8 mouse cellular contexts compared by ENCODE assay signal in the genomic region with DNA sequence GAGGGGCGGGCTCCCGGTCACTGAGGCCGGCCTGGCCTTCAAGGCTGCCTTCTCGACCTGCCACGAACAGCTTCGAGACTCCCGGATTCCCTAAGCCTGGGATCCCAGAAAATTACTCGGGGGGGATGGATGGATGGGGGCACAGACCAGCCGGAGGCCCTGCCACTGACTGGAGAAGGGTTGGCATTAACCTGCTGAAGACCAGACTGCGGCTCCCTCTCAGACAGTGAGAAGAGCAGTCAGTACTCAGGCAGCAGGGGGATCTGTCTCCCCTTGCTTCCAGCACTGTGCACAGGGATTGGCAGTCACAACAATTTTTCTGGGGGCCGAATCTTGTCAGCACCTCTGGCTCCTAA. TPM values are rescaled to one million over a fixed set of nuclear protein-coding genes. Genes with fewer than 3 reads are reported as not detected.
A peak's percentile ranks its signal among the peaks of the same experiment; 100 is the strongest.
DNase-seq lines count a peak whose midpoint lies in the region; ATAC-seq and TF ChIP-seq lines count a peak whose summit lies in the region.

No protein-coding gene starts in this region.

- H3K4me1 ChIP-seq in kidney, embryonic 15.5 days, result peaks cover 16% of the 10 kb centered on the region
- no peaks in the 10 kb centered on the region for H3K4me1 ChIP-seq in embryonic facial prominence, embryonic 11.5 days (ENCODE audit: control insufficient read depth, insufficient read depth, low read length)
- peaks cover 10% of the 10 kb centered on the region for H3K4me1 ChIP-seq in hindbrain, embryonic 16.5 days (ENCODE audit: control insufficient read depth, insufficient read depth, low read depth, low read length)
- peaks cover 4% of the 10 kb centered on the region for H3K4me1 ChIP-seq in midbrain, postnatal 0 days (ENCODE audit: insufficient read depth, low read length)

- H3K9me3 ChIP-seq in kidney, embryonic 15.5 days (replicated peaks), result no peaks in the 10 kb centered on the region
- no peaks in the 10 kb centered on the region for H3K9me3 ChIP-seq in embryonic facial prominence, embryonic 11.5 days (replicated peaks; ENCODE audit: control insufficient read depth, low read length)
- no peaks in the 10 kb centered on the region for H3K9me3 ChIP-seq in hindbrain, embryonic 16.5 days (ENCODE audit: control insufficient read depth, low read length)
- H3K9me3 ChIP-seq in midbrain, postnatal 0 days (ENCODE audit: low read length), result no peaks in the 10 kb centered on the region

- H3K27ac ChIP-seq in kidney, embryonic 15.5 days, result peak overlapping the region; percentile 82
- 0 out of 2 replicates have a peak overlapping the region, but pooled peaks have one; percentile 1 for H3K27ac ChIP-seq in embryonic facial prominence, embryonic 11.5 days (replicated peaks; ENCODE audit: low read depth, low read length)
- H3K27ac ChIP-seq in hindbrain, embryonic 16.5 days (ENCODE audit: low read depth, low read length), result peak overlapping the region; percentile 80
- H3K27ac ChIP-seq in midbrain, postnatal 0 days (ENCODE audit: low read depth, low read length), result peak overlapping the region; percentile 90

- peak overlapping the region; percentile 79 for H3K4me3 ChIP-seq in kidney, embryonic 15.5 days (replicated peaks)
- H3K4me3 ChIP-seq in embryonic facial prominence, embryonic 11.5 days (ENCODE audit: low read depth, low read length), result peak overlapping the region; percentile 75
- H3K4me3 ChIP-seq in hindbrain, embryonic 16.5 days (ENCODE audit: low read length), result peak overlapping the region; percentile 72
- H3K4me3 ChIP-seq in midbrain, postnatal 0 days (ENCODE audit: low read depth, low read length), result peak overlapping the region; percentile 76

- WGBS in kidney, embryonic 15.5 days, result 8% methylated on average over 11 of the region's 11 CpGs
- WGBS in embryonic facial prominence, embryonic 11.5 days, result 11% methylated on average over 11 of the region's 11 CpGs
- 9% methylated on average over 11 of the region's 11 CpGs for WGBS in hindbrain, embryonic 16.5 days
- 5% methylated on average over 11 of the region's 11 CpGs for WGBS in midbrain, postnatal 0 days

- no peak for DNase-seq in kidney, adult 11 months
- DNase-seq in embryonic facial prominence, embryonic 11.5 days (ENCODE audit: low spot score), result no peak
- DNase-seq in midbrain, postnatal 0 days (ENCODE audit: low spot score), result peak; percentile 41
- no peak for DNase-seq in thymus, postnatal 25 days
- no peak for DNase-seq in adrenal gland, postnatal 36 days
- no peak for DNase-seq in left cerebral cortex, postnatal 25 days (ENCODE audit: low spot score in 2 of 2)

- H3K27me3 ChIP-seq in kidney, embryonic 15.5 days, result no peaks in the 10 kb centered on the region
- no peaks in the 10 kb centered on the region for H3K27me3 ChIP-seq in embryonic facial prominence, embryonic 11.5 days (ENCODE audit: control insufficient read depth, insufficient read depth, low read length)
- H3K27me3 ChIP-seq in hindbrain, embryonic 16.5 days (replicated peaks; ENCODE audit: control insufficient read depth, insufficient read depth, low read length), result no peaks in the 10 kb centered on the region
- no peaks in the 10 kb centered on the region for H3K27me3 ChIP-seq in midbrain, postnatal 0 days (ENCODE audit: insufficient read depth, low read length)

- peak; percentile 25; the same call in 1 of the 2 replicates for TF ChIP-seq CTCF in midbrain, postnatal 0 days (IDR thresholded peaks at IDR 0.05)

- H3K36me3 ChIP-seq in kidney, embryonic 15.5 days, result peaks cover 28% of the 10 kb centered on the region
- H3K36me3 ChIP-seq in embryonic facial prominence, embryonic 11.5 days (replicated peaks; ENCODE audit: control insufficient read depth, insufficient read depth, low read depth, low read length), result no peaks in the 10 kb centered on the region; the same call in 1 of the 2 replicates
- peaks cover 12% of the 10 kb centered on the region; the same call in 1 of the 2 replicates for H3K36me3 ChIP-seq in hindbrain, embryonic 16.5 days (ENCODE audit: control insufficient read depth, insufficient read depth, low read length)
- peaks cover 24% of the 10 kb centered on the region for H3K36me3 ChIP-seq in midbrain, postnatal 0 days (ENCODE audit: insufficient read depth, low read length)

- intact Hi-C loops in left cerebral cortex, postnatal 25 days (cut with DNase I), result no loop called here

- peak; percentile 35 for ATAC-seq in kidney, embryonic 15.5 days (replicated peaks; ENCODE audit: low FRiP score)
- ATAC-seq in embryonic facial prominence, embryonic 11.5 days (replicated peaks; ENCODE audit: insufficient number of reproducible peaks, low FRiP score, low TSS enrichment, low read depth), result 0 out of 2 replicates have a peak, but pooled peaks have one; percentile 51
- ATAC-seq in hindbrain, embryonic 16.5 days, result peak; percentile 72
- peak; percentile 32; the same call in 1 of the 2 replicates for ATAC-seq in midbrain, postnatal 0 days (ENCODE audit: low FRiP score)

- H3K9ac ChIP-seq in kidney, embryonic 15.5 days, result peak overlapping the region; percentile 80
- peak overlapping the region; percentile 87 for H3K9ac ChIP-seq in embryonic facial prominence, embryonic 11.5 days (replicated peaks; ENCODE audit: low read length)
- peak overlapping the region; percentile 83 for H3K9ac ChIP-seq in hindbrain, embryonic 16.5 days (ENCODE audit: low read depth, low read length)
- peak overlapping the region; percentile 86 for H3K9ac ChIP-seq in midbrain, postnatal 0 days (replicated peaks; ENCODE audit: low read length, poor library complexity, severe bottlenecking)

- peak overlapping the region; percentile 97 for H3K4me2 ChIP-seq in kidney, embryonic 15.5 days
- peak overlapping the region; percentile 98 for H3K4me2 ChIP-seq in embryonic facial prominence, embryonic 11.5 days (ENCODE audit: low read depth, low read length)
- H3K4me2 ChIP-seq in hindbrain, embryonic 16.5 days (ENCODE audit: low read length), result peak overlapping the region; percentile 88
- peak overlapping the region; percentile 93 for H3K4me2 ChIP-seq in midbrain, postnatal 0 days (ENCODE audit: low read depth, low read length, poor library complexity, severe bottlenecking)

RNA-seq across cellular contexts. Expression of a gene that starts 0.7 kb away (rescaled TPM):
- polyA plus RNA-seq in kidney, embryonic 15.5 days (2015; fragmentation: Nextera tagmentation; extraction: Ambion mirVana), result 5.4 and 6.0 TPM in 2 replicates
- 2.7 and 4.1 TPM in 2 replicates for polyA plus RNA-seq in embryonic facial prominence, embryonic 11.5 days (2014; fragmentation: Nextera tagmentation; extraction: Ambion mirVana)
- 14.5 and 17.4 TPM in 2 replicates for polyA plus RNA-seq in hindbrain, embryonic 16.5 days (2015; fragmentation: Nextera tagmentation; extraction: Ambion mirVana)
- total RNA-seq in midbrain, postnatal 0 days (2014; rRNA removed), result 54.5 and 84.3 TPM in 2 replicates
- 14.2 and 17.5 TPM in 2 replicates for polyA plus RNA-seq in midbrain, postnatal 0 days (2015; fragmentation: Nextera tagmentation; extraction: Ambion mirVana)
- total RNA-seq in adrenal gland, postnatal 36 days (2021), result 1 to 10 TPM; 5.1 to 5.6 TPM
- total RNA-seq in left cerebral cortex, postnatal 25 days (2021), result 10 to 100 TPM; 23.5 to 29.0 TPM

RNA-seq across cellular contexts. Expression of a gene that starts 18.8 kb away (rescaled TPM):
- polyA plus RNA-seq in kidney, embryonic 15.5 days (2015; fragmentation: Nextera tagmentation; extraction: Ambion mirVana), result 0.52 TPM in 1 of 2 replicates, not detected in the other
- 0.90 and 1.5 TPM in 2 replicates for polyA plus RNA-seq in embryonic facial prominence, embryonic 11.5 days (2014; fragmentation: Nextera tagmentation; extraction: Ambion mirVana)
- 3.0 and 4.5 TPM in 2 replicates for polyA plus RNA-seq in hindbrain, embryonic 16.5 days (2015; fragmentation: Nextera tagmentation; extraction: Ambion mirVana)
- 3.4 and 6.2 TPM in 2 replicates for total RNA-seq in midbrain, postnatal 0 days (2014; rRNA removed)
- 5.4 and 5.8 TPM in 2 replicates for polyA plus RNA-seq in midbrain, postnatal 0 days (2015; fragmentation: Nextera tagmentation; extraction: Ambion mirVana)
- total RNA-seq in adrenal gland, postnatal 36 days (2021), result not detected
- total RNA-seq in left cerebral cortex, postnatal 25 days (2021), result 1 to 10 TPM; 3.2 to 5.4 TPM

RNA-seq across cellular contexts. Expression of a gene that starts 20.6 kb away (rescaled TPM):
- 62.0 and 64.0 TPM in 2 replicates for polyA plus RNA-seq in kidney, embryonic 15.5 days (2015; fragmentation: Nextera tagmentation; extraction: Ambion mirVana)
- 68.4 and 71.4 TPM in 2 replicates for polyA plus RNA-seq in embryonic facial prominence, embryonic 11.5 days (2014; fragmentation: Nextera tagmentation; extraction: Ambion mirVana)
- 48.2 and 51.4 TPM in 2 replicates for polyA plus RNA-seq in hindbrain, embryonic 16.5 days (2015; fragmentation: Nextera tagmentation; extraction: Ambion mirVana)
- total RNA-seq in midbrain, postnatal 0 days (2014; rRNA removed), result 27.7 and 28.2 TPM in 2 replicates
- 38.3 and 42.3 TPM in 2 replicates for polyA plus RNA-seq in midbrain, postnatal 0 days (2015; fragmentation: Nextera tagmentation; extraction: Ambion mirVana)
- total RNA-seq in adrenal gland, postnatal 36 days (2021), result 10 to 100 TPM; 51.1 to 56.2 TPM
- total RNA-seq in left cerebral cortex, postnatal 25 days (2021), result 10 to 100 TPM; 39.1 to 41.1 TPM

RNA-seq across cellular contexts. Expression of a gene that starts 49.4 kb away (rescaled TPM):
- 5.8 and 6.5 TPM in 2 replicates for polyA plus RNA-seq in kidney, embryonic 15.5 days (2015; fragmentation: Nextera tagmentation; extraction: Ambion mirVana)
- polyA plus RNA-seq in embryonic facial prominence, embryonic 11.5 days (2014; fragmentation: Nextera tagmentation; extraction: Ambion mirVana), result not detected in 2 replicates
- polyA plus RNA-seq in hindbrain, embryonic 16.5 days (2015; fragmentation: Nextera tagmentation; extraction: Ambion mirVana), result 1.7 and 2.0 TPM in 2 replicates
- total RNA-seq in midbrain, postnatal 0 days (2014; rRNA removed), result 3.3 and 5.4 TPM in 2 replicates
- 0.75 and 0.81 TPM in 2 replicates for polyA plus RNA-seq in midbrain, postnatal 0 days (2015; fragmentation: Nextera tagmentation; extraction: Ambion mirVana)
- total RNA-seq in adrenal gland, postnatal 36 days (2021), result 1 to 10 TPM; 3.7 to 4.3 TPM
- 1 to 10 TPM; 2.5 to 2.7 TPM for total RNA-seq in left cerebral cortex, postnatal 25 days (2021)

RNA-seq across cellular contexts. Expression of a gene that starts 58.6 kb away (rescaled TPM):
- 10.6 and 12.6 TPM in 2 replicates for polyA plus RNA-seq in kidney, embryonic 15.5 days (2015; fragmentation: Nextera tagmentation; extraction: Ambion mirVana)
- polyA plus RNA-seq in embryonic facial prominence, embryonic 11.5 days (2014; fragmentation: Nextera tagmentation; extraction: Ambion mirVana), result 0.68 TPM in 1 of 2 replicates, not detected in the other
- 2.5 and 2.6 TPM in 2 replicates for polyA plus RNA-seq in hindbrain, embryonic 16.5 days (2015; fragmentation: Nextera tagmentation; extraction: Ambion mirVana)
- not detected in 2 replicates for total RNA-seq in midbrain, postnatal 0 days (2014; rRNA removed)
- polyA plus RNA-seq in midbrain, postnatal 0 days (2015; fragmentation: Nextera tagmentation; extraction: Ambion mirVana), result 3.6 and 4.0 TPM in 2 replicates
- 1 to 10 TPM; 2.6 to 3.3 TPM for total RNA-seq in adrenal gland, postnatal 36 days (2021)
- 1 to 10 TPM; 1.1 to 1.2 TPM for total RNA-seq in left cerebral cortex, postnatal 25 days (2021)

Comparison
In these comparisons a context has a peak if more than half of its experiments do, and no peak if none do; other contexts are left out.
1. H3K27ac ChIP-seq: peak in every context shown above with its lines; median percentile 90 in midbrain, postnatal 0 days; 82 in kidney, embryonic 15.5 days; 80 in hindbrain, embryonic 16.5 days; 1 in embryonic facial prominence, embryonic 11.5 days.